Mouse (Mus musculus): ENCODE data around the gene Ccr9.

DNA sequence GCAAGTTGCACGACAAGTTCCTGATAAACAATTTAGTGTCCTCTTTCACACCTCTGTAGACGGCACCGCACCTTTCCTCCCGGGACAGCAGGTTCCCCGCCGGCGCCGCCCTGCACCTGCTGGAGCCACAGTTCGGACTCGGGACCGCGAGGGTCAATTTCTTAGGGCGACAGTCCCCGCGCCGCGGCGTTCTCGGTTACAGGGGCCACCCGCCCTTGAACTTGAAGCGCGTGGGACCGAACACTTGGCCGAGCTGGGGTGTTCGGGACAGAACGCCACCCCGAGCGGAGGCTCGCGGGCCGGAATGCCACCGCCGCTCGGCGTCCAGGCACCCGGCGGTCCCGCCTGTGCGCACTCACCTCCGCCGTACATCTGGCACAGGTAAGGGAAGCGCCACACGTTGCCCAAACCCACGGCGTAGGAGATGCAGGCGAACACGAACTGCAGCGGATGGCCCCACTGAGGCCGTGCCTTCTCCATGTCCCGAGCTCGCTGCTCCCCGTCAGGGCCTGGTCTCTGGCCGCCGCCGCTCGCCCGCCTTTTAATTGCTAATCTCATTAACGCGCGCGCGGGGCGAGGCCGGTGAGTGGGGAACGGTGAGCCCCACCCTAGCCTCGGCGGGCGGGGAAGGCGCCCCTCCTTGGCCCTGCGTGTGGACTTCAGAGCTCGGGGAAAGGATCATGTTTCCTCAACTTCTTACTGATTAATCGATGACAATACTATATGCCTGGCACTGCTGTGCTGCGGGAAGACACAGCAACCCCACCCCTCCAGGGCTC is at the start of gene Ccr9, which contains the start of gene Slc6a20a:
- TF ChIP-seq CTCF (conservative IDR thresholded peaks at IDR 0.05; ENCODE audit: low read length) (no peak), NANOG (IDR thresholded peaks at IDR 0.05; ENCODE audit: borderline replicate concordance, low read length) (no peak), POU5F1 (IDR thresholded peaks at IDR 0.05; ENCODE audit: borderline replicate concordance, low read length) (no peak)
